Mouse (Mus musculus) midbrain, embryonic 10.5 days (tissue): ENCODE measurements around the gene Zglp1. TPM values are rescaled to one million over a fixed set of nuclear protein-coding genes. Genes with fewer than 3 reads are reported as not detected.
"Not testable (repeated sequence)": the region's sequence is repeated elsewhere in the genome, so short reads cannot be mapped to it uniquely, and the experiment has no call there.

Experiments used
- DNase-seq: peaks from one replicate; pipeline ENCODE4 v3.0.0-alpha.2; 2017; ENCODE audit warnings: low spot score
- H3K27ac ChIP-seq: fragments of 300-500 bp; sonication (generic); replicated peaks from 2 replicates; pipeline ENCODE4 v1.5.1; 2016; ENCODE audit warnings: mild to moderate bottlenecking
- H3K27me3 ChIP-seq: fragments of 300-500 bp; sonication (generic); 2 replicates; pipeline ENCODE4 v1.6.1; 2016; ENCODE audit warnings: low read depth, mild to moderate bottlenecking; ENCODE audit not compliant: poor library complexity, severe bottlenecking
- H3K36me3 ChIP-seq: fragments of 300-500 bp; sonication (generic); 2 replicates; pipeline ENCODE4 v1.6.1; 2016; ENCODE audit warnings: mild to moderate bottlenecking, moderate library complexity
- H3K4me1 ChIP-seq: fragments of 300-500 bp; sonication (generic); 2 replicates; pipeline ENCODE4 v1.6.1; 2016
- H3K4me3 ChIP-seq: fragments of 300-500 bp; sonication (generic); 2 replicates; pipeline ENCODE4 v1.5.1; 2016; ENCODE audit warnings: mild to moderate bottlenecking, moderate library complexity
- H3K9me3 ChIP-seq: fragments of 300-500 bp; sonication (generic); replicated peaks from 2 replicates; pipeline ENCODE4 v1.6.1; 2016; ENCODE audit warnings: mild to moderate bottlenecking
- WGBS: fragments of 180-500 bp; shearing (Covaris S2); methylation state at CpG from one replicate; pipeline ENCODE4 v1.1.7; 2016; 5-methylcytosine and 5-hydroxymethylcytosine counted together
- polyA plus RNA-seq: library from polyadenylated mRNA; unstranded; fragments of >200 nt; fragmentation: Nextera tagmentation; extraction: Ambion mirVana; gene quantifications from 2 replicates; pipeline ENCODE4 v1.2.1, GENCODE M21; 2016

Gene Zglp1
- polyA plus RNA-seq, 1 experiment from 2014 or later = 0.91 TPM

DNA sequence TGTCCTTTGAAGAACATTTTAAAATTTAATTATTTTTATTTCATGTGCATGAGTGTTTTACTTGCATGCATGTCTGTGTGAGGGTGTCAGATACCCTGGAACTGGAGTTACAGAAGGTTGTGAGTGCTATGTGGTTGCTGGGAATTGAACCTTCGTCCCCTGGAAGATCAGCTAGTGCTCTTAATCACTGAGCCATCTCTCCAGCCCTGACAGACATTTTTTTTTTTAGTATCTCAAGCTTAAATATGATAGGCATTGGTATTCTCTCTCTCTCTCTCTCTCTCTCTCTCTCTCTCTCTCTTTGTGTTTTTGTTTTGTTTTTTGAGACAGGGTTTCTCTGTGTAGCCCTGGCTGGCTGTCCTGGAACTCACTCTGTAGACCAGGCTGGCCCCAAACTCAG is 22.1 kb downstream of the Zglp1 start:
- peaks cover 22% of the 10 kb centered on the region for H3K27me3 ChIP-seq
- not testable (repeated sequence) for H3K9me3 ChIP-seq, DNase-seq, H3K36me3 ChIP-seq, H3K4me1 ChIP-seq, H3K27ac ChIP-seq, H3K4me3 ChIP-seq
- WGBS = 66% methylated on average over 1 of the region's 1 CpGs

DNA sequence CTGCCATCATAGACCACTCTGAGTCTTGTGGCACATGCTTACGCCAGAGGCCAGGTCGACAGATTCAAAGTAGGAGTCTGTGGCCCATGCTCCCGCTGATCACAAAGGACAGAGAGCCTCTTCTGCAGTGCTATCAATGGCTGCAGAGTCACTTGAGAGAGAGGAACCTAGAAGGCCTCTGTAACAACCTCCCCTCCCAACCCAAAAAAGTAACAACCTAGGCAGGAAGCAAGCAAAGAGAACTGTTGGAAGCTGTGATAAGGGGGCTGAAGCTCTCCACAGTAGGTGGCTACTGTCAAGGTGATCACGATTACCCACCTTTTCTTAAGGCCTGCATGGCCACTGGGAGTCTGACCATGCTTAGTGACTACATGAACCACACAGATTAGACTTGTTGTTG is 23.3 kb downstream of the Zglp1 start:
- H3K9me3 ChIP-seq = peaks cover 3% of the 10 kb centered on the region; the same call in 1 of the 2 replicates
- no peak for DNase-seq

DNA sequence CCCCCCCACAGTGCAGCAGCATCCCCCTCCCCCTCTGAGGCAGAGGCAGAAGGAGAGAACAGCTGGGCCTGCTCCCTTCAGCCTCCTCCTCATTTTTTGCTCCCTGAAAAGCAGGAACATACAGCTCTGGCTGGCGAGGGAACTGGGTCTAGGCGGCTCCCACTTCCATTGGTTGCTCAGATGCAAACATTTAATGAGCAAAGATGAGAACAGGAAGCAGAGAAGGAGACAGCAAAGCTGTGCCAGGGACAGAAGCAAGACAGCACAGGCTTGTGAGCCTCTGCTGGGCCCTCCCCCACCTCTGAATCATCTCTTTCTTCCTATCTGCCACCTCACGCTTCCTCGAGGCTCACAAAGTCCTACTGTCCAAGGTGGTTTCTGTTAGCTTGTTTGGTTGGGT is 25.6 kb downstream of the Zglp1 start:
- DNase-seq = no peak
- no peak overlapping the region for H3K27ac ChIP-seq
- peaks cover 3% of the 10 kb centered on the region; the same call in 1 of the 2 replicates for H3K9me3 ChIP-seq
- peaks cover 24% of the 10 kb centered on the region for H3K4me1 ChIP-seq
- H3K4me3 ChIP-seq = no peak overlapping the region
- 57% methylated on average over 4 of the region's 4 CpGs for WGBS
- H3K36me3 ChIP-seq = no peaks in the 10 kb centered on the region
- H3K27me3 ChIP-seq = peaks cover 56% of the 10 kb centered on the region

More for the DNA sequence above, 23.3 kb downstream of the Zglp1 start:
- Histone ChIP-seq H3K4me3 (no peak overlapping the region), H3K27ac (no peak overlapping the region), H3K36me3 (no peaks in the 10 kb centered on the region), H3K4me1 (peaks cover 5% of the 10 kb centered on the region), H3K27me3 (peaks cover 34% of the 10 kb centered on the region)
- 90% methylated on average over 4 of the region's 4 CpGs for WGBS

DNA sequence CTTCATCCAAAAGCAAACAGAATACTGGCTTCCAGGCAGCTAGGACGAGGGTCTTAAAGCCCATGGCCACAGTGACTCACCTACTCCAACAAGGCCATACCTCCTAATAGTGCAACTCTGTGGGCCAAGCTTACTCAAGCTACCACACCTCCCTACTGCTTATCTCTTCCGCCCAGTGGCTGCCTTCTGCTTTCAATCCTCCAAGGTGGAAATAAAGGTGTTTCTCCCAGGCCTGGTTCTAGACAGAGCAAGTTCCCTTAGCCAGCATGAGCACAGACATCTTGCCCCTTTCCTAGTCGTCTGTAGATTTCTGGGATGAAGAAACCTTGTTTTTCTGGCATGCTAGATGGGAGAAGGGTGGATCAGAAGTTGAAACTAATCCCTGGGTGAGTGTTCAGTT is 27.1 kb downstream of the Zglp1 start:
- H3K4me1 ChIP-seq = peaks cover 37% of the 10 kb centered on the region
- peaks cover 3% of the 10 kb centered on the region; the same call in 1 of the 2 replicates for H3K9me3 ChIP-seq
- DNase-seq = no peak
- peaks cover 72% of the 10 kb centered on the region for H3K27me3 ChIP-seq
- no peak overlapping the region for H3K4me3 ChIP-seq
- WGBS = 77% methylated on average over 3 of the region's 3 CpGs
- H3K36me3 ChIP-seq = no peaks in the 10 kb centered on the region
- H3K27ac ChIP-seq = no peak overlapping the region

DNA sequence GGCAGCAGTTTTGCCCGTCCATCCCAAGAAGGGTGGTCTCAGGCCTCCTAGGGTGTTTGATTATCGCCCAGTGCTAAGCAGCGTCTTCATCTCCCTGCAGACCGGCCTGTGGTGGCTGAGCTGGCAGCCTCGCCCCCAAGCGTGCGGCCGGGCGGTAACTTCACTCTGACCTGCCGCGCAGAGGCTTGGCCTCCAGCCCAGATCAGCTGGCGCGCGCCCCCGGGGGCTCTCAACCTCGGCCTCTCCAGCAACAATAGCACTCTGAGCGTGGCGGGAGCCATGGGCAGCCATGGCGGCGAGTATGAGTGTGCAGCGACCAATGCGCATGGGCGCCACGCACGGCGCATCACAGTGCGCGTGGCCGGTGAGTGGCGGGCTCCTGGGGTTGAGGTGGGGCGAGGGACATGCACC is 29.4 kb downstream of the Zglp1 start:
- WGBS = 2% methylated on average over 31 of the region's 31 CpGs
- peaks cover 53% of the 10 kb centered on the region for H3K4me1 ChIP-seq
- peak; percentile 47 for DNase-seq
- H3K4me3 ChIP-seq = peak overlapping the region; percentile 49
- peaks cover 95% of the 10 kb centered on the region for H3K27me3 ChIP-seq
- H3K36me3 ChIP-seq = no peaks in the 10 kb centered on the region
- peaks cover 3% of the 10 kb centered on the region; the same call in 1 of the 2 replicates for H3K9me3 ChIP-seq
- H3K27ac ChIP-seq = peak overlapping the region; percentile 53; the same call in 1 of the 2 replicates

DNA sequence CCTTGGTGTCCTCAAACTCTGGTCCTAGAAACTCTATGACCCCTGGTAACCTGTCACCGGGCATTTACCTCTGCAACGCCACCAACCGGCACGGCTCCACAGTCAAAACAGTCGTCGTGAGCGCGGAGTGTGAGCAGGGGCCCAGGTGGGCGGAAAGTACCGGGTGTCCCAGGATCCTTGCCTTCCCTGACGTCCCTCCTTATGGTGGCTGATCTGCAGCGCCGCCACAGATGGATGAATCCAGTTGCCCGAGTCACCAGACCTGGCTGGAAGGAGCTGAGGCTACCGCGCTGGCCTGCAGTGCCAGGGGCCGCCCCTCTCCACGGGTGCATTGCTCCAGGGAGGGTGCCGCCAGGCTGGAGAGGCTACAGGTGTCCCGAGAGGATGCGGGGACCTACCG is 30.2 kb downstream of the Zglp1 start:
- peaks cover 100% of the 10 kb centered on the region for H3K27me3 ChIP-seq
- peak overlapping the region; percentile 49; the same call in 1 of the 2 replicates for H3K4me3 ChIP-seq
- WGBS = 1% methylated on average over 22 of the region's 22 CpGs
- H3K9me3 ChIP-seq = peaks cover 3% of the 10 kb centered on the region; the same call in 1 of the 2 replicates
- peaks cover 62% of the 10 kb centered on the region for H3K4me1 ChIP-seq
- DNase-seq = no peak
- H3K27ac ChIP-seq = no peak overlapping the region
- H3K36me3 ChIP-seq = no peaks in the 10 kb centered on the region

DNA sequence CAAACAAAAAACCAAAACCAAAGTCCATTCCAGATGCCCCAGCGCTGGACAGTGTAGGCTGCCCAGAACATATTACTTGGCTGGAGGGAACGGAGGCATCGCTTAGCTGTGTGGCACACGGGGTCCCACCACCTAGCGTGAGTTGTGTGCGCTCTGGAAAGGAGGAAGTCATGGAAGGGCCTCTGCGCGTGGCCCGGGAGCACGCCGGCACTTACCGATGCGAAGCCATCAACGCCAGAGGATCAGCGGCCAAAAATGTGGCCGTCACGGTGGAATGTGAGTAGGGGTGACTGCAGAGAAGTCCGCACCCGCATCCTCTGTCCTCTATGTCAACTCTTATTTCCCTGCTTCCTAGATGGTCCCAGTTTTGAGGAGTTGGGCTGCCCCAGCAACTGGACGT is 30.7 kb downstream of the Zglp1 start:
- H3K4me1 ChIP-seq = peaks cover 65% of the 10 kb centered on the region
- no peak overlapping the region for H3K4me3 ChIP-seq
- DNase-seq = no peak
- peaks cover 3% of the 10 kb centered on the region; the same call in 1 of the 2 replicates for H3K9me3 ChIP-seq
- peaks cover 100% of the 10 kb centered on the region for H3K27me3 ChIP-seq
- WGBS = 6% methylated on average over 20 of the region's 20 CpGs
- H3K27ac ChIP-seq = no peak overlapping the region
- H3K36me3 ChIP-seq = no peaks in the 10 kb centered on the region

DNA sequence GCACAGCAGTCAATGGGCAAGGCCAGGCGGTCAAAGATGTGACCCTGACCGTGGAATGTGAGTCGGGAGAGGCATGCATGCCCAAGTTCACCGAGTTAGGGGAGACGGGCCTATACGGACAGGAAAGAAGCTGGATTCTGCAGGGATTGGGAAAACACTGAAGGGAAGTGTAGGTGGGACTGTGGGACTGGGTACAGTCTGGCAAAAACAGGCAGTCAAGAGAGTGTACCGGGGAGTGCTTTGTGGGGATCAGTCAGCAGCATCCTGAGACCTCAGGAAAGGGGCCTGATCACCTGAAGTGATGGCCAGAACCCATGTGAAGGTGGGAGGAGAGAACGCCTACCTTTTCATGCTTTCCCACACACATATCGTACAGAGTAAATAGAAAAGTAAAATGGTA is 31.3 kb downstream of the Zglp1 start:
- Histone ChIP-seq H3K27ac (no peak overlapping the region), H3K4me3 (0 out of 2 replicates have a peak overlapping the region, but pooled peaks have one; percentile 2), H3K36me3 (no peaks in the 10 kb centered on the region), H3K4me1 (peaks cover 69% of the 10 kb centered on the region), H3K9me3 (peaks cover 3% of the 10 kb centered on the region; the same call in 1 of the 2 replicates), H3K27me3 (peaks cover 100% of the 10 kb centered on the region)
- DNase-seq = no peak
- WGBS = 20% methylated on average over 9 of the region's 9 CpGs

DNA sequence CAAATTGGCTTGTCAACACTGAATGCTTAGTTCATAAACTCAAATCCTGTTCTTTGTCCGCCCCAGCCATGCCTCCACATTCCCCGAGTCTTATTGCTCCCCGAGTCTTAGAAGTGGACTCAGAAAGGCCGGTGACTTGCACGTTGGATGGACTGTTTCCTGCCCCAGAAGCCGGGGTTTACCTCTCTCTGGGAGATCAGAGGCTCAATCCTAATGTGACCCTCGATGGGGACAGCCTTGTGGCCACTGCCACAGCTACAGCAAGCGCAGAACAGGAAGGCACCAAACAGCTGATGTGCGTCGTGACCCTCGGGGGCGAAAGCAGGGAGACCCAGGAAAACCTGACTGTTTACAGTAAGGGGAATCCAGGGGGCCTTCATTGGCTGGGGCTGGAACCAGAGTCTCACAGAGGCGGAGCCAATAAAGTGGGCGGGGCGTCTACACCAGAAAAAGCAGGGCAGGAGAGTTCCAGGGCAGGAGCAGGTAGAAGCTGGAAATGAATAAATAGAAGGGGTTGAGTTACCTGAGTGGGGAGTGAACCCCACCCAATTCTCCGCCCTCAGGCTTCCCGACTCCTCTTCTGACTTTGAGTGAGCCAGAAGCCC is 32.3 kb downstream of the Zglp1 start:
- Histone ChIP-seq H3K27me3 (peaks cover 100% of the 10 kb centered on the region), H3K27ac (no peak overlapping the region), H3K36me3 (no peaks in the 10 kb centered on the region), H3K9me3 (peaks cover 3% of the 10 kb centered on the region; the same call in 1 of the 2 replicates), H3K4me1 (peaks cover 79% of the 10 kb centered on the region), H3K4me3 (no peak overlapping the region)
- peak; percentile 35 for DNase-seq
- WGBS = 4% methylated on average over 17 of the region's 17 CpGs

DNA sequence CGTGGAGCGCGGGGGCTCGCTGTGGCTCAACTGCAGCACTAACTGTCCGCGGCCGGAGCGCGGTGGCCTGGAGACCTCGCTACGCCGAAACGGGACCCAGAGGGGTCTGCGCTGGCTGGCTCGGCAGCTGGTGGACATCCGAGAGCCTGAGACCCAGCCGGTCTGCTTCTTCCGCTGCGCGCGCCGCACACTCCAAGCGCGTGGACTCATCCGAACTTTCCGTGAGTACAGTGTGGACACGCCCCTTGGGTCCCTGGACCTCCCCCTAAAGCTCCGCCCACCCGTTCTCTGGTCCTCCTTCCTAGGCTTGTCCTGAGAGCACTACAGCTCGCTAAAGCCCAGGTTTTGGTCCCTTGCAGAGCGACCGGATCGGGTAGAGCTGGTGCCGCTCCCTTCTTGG is 33.8 kb downstream of the Zglp1 start:
- WGBS = under 1% methylated on average over 34 of the region's 34 CpGs
- peak; percentile 72 for DNase-seq
- H3K4me1 ChIP-seq = peaks cover 82% of the 10 kb centered on the region

DNA sequence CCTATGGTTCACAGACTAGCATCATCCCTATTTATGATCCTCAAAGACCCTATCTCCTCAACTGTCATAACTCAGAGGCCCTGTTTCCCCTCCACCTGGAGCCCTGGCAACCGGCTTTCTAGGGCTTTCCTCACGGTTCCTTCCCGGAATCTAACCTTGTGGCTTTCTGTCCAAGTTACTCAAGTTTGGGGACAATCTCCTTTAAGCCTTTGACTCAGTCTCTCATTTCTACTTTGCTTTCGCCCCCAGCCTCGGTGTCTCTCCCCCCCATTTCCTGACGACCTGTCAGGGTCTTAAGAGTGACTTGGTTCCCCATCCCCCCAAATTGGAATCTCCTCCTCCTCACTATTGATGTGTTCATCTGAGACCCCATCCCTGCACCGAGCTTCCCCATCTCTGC is 34.4 kb downstream of the Zglp1 start:
- no peak for DNase-seq
- Histone ChIP-seq H3K27me3 (peaks cover 100% of the 10 kb centered on the region), H3K36me3 (no peaks in the 10 kb centered on the region), H3K4me3 (peak overlapping the region; percentile 58), H3K9me3 (no peaks in the 10 kb centered on the region), H3K27ac (no peak overlapping the region), H3K4me1 (peaks cover 82% of the 10 kb centered on the region)
- 3% methylated on average over 7 of the region's 7 CpGs for WGBS

More for the DNA sequence above, 33.8 kb downstream of the Zglp1 start:
- peak overlapping the region; percentile 58 for H3K4me3 ChIP-seq
- peaks cover 100% of the 10 kb centered on the region for H3K27me3 ChIP-seq
- no peaks in the 10 kb centered on the region for H3K9me3 ChIP-seq
- H3K36me3 ChIP-seq = no peaks in the 10 kb centered on the region
- H3K27ac ChIP-seq = no peak overlapping the region

DNA sequence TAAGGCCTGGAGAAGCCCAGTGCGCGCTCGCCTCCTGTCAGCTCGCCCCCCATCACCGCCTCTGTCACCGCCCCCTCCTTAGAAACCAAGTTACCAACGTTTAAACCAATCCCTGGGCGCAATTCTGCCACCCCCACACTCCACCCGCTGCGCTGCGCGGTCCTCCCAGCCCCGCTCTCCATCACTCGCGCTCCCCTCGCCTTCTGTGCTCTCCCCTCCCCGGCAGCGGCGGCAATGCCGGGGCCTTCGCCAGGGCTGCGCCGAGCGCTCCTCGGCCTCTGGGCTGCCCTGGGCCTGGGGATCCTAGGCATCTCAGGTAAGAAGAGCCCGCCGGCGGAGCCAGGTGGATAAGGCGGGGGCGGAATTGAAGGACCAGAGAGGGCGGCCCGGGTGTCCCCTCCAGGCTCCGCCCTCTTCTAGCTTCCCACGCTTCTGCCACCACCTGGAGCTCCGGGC is 35.0 kb downstream of the Zglp1 start, which contains the start of gene Icam5:
Icam5 (plus strand) TSS at position 178 of the 456 bp plus-strand sequence.
- H3K4me3 ChIP-seq = peak within 1 kb of the TSS; percentile 58
- WGBS = under 1% methylated on average over 35 of the region's 35 CpGs
- H3K9me3 ChIP-seq = no peaks in the 10 kb centered on the region
- no peak for DNase-seq
- H3K36me3 ChIP-seq = no peaks in the 10 kb centered on the region
- H3K27ac ChIP-seq = no peak within 1 kb of the TSS
- peaks cover 100% of the 10 kb centered on the region for H3K27me3 ChIP-seq
- H3K4me1 ChIP-seq = peaks cover 77% of the 10 kb centered on the region

DNA sequence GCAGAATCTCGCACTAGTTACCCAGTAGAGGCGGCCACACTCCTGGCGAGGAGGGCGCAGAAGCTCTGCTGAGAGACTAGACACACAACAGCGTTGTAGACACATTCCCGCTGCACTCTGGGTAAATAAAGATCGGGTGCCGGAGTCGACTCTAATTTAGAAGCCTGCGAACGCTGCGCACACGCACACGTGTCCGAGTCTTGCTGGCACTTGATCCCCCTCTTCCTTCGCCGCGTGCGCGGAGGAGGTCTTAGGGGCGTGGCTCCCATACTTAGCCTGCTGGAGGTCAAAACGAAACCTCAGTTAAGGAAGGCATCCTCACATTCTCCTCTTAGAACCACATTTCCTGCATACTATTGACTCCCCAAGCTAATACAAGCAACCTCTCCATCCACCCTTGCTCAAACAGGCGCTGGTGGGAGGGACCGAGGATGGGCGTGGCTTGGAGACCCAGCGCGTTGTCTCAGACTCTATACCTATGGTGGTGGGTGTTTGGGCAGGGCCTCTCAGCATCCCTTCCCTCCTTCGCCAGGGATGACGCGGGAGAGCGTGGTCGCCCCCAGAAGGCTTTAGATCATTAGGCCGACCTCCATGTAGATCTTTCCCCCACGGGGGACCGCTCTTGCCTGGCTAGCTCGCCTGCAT is 35.5 kb downstream of the Zglp1 start:
- H3K4me3 ChIP-seq = peak overlapping the region; percentile 58
- WGBS = under 1% methylated on average over 36 of the region's 36 CpGs
- H3K9me3 ChIP-seq = no peaks in the 10 kb centered on the region
- H3K27me3 ChIP-seq = peaks cover 100% of the 10 kb centered on the region
- peaks cover 71% of the 10 kb centered on the region for H3K4me1 ChIP-seq
- H3K36me3 ChIP-seq = no peaks in the 10 kb centered on the region
- peak; percentile 58 for DNase-seq
- H3K27ac ChIP-seq = no peak overlapping the region
